Mouse (Mus musculus) G1E (cell line): ENCODE results near the gene Samt1.
"Not testable (repeated sequence)": the region's sequence is repeated elsewhere in the genome, so short reads cannot be mapped to it uniquely, and the experiment has no call there.

Experiments
- CTCF ChIP-seq: IDR thresholded peaks from 2 replicates; pipeline ENCODE4 v1.5.1; 2012; ENCODE audit warnings: low read depth, low read length, inconsistent platforms, mixed read lengths
- GATA1 ChIP-seq: IDR thresholded peaks from 2 replicates; pipeline ENCODE4 v1.6.1; 2012; ENCODE audit warnings: borderline replicate concordance, low read length, inconsistent platforms, mixed read lengths
- TAL1 ChIP-seq: conservative IDR thresholded peaks from 2 replicates; pipeline ENCODE4 v1.6.1; 2012; ENCODE audit warnings: low read depth, low read length, inconsistent platforms, mixed read lengths

DNA sequence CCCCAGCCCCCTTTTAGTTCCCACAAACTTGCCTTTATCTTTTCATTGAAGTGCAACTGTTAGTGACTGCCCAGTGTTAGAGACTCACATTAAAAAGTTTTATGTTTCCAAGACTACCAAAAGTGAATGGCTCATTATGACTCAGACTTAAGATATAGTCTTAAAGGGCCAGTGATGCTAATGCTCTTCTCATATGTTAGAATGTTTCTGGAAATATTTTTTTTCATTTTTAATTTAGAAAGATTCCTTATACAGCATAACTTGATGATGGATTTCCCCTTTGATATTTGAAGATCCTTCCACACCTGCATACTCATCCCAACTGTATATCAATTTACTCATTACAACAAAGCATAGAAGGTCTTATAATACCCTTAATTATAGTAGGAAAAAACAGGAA, at the start of gene Samt1:
- TF ChIP-seq CTCF, TAL1, GATA1: not testable (repeated sequence)
